Mouse (Mus musculus): ENCODE results near the gene Neu3.
"Not testable (repeated sequence)": the region's sequence is repeated elsewhere in the genome, so short reads cannot be mapped to it uniquely, and the experiment has no call there.

Neu3 gene

GRCm38 (mm10) chr7:99811661-99812060, 16.6 kb downstream of the Neu3 start:
- CTCF ChIA-PET: interaction anchor here in 3 of 4 experiments (0.6 to 2.2 kb wide), 6 partner anchors 11 to 311 kb away, joined by 3 to 7 read pairs (median 4); no protein-coding TSS in a partner anchor

GRCm38 (mm10) chr7:99810814-99811213, 17.4 kb downstream of the Neu3 start:
- ChIA-PET POLR2A (interaction anchor here in 3 of 4 experiments (0.6 to 1.6 kb wide), 6 partner anchors 10 to 321 kb away, joined by 3 to 4 read pairs (median 3); no protein-coding TSS in a partner anchor), CTCF (interaction anchor here in 3 of 4 experiments (0.6 to 1.3 kb wide), 3 partner anchors 10 to 219 kb away, joined by 3 read pairs; no protein-coding TSS in a partner anchor)

More at GRCm38 (mm10) chr7:99811661-99812060, 16.6 kb downstream of the Neu3 start:
- POLR2A ChIA-PET: interaction anchor here in 1 of 4 experiments (1.6 to 2.8 kb wide), 3 partner anchors 11 to 310 kb away, joined by 3 to 10 read pairs (median 3); partner anchors contain the start of genes Neu3 and Pold3

- POLR2A ChIA-PET, CTCF ChIA-PET: not testable (repeated sequence)
These were observed 21.2 kb downstream of the Neu3 start for GRCm38 (mm10) chr7:99807043-99807442.

- ChIA-PET CTCF (interaction anchor here in 1 of 4 experiments (0.6 kb wide), 1 partner anchor 337 kb away, joined by 4 read pairs; no protein-coding TSS in a partner anchor), POLR2A (no interaction called here)
These were observed 22.9 kb downstream of the Neu3 start for GRCm38 (mm10) chr7:99805340-99805739.

GRCm38 (mm10) chr7:99804033-99804432, 24.2 kb downstream of the Neu3 start:
- ChIA-PET CTCF (interaction anchor here in 3 of 4 experiments (0.5 to 1.5 kb wide), 3 partner anchors 9 to 575 kb away, joined by 3 to 7 read pairs (median 3); no protein-coding TSS in a partner anchor), POLR2A (interaction anchor here in 1 of 4 experiments (0.5 kb wide), 1 partner anchor 217 kb away, joined by 5 read pairs; no protein-coding TSS in a partner anchor)

- ChIA-PET POLR2A (interaction anchor here in 1 of 4 experiments (1.0 kb wide), 1 partner anchor 20 kb away, joined by 3 read pairs; no protein-coding TSS in a partner anchor), CTCF (interaction anchor here in 3 of 4 experiments (0.8 to 1.5 kb wide), 3 partner anchors 10 to 177 kb away, joined by 3 to 7 read pairs (median 3); no protein-coding TSS in a partner anchor)
These were observed 24.7 kb downstream of the Neu3 start for GRCm38 (mm10) chr7:99803535-99803934.

- POLR2A ChIA-PET: no interaction called here
- CTCF ChIA-PET: interaction anchor here in 2 of 4 experiments (0.5 to 0.9 kb wide), 2 partner anchors 93 to 726 kb away, joined by 3 to 4 read pairs; no protein-coding TSS in a partner anchor
These were observed 29.1 kb downstream of the Neu3 start for GRCm38 (mm10) chr7:99799118-99799517.

- ChIA-PET POLR2A (no interaction called here), CTCF (interaction anchor here in 3 of 4 experiments (0.9 to 2.1 kb wide), 4 partner anchors 79 to 298 kb away, joined by 3 to 6 read pairs (median 4); no protein-coding TSS in a partner anchor)
These were observed 30.1 kb downstream of the Neu3 start for GRCm38 (mm10) chr7:99797911-99798647.

GRCm38 (mm10) chr7:99797261-99797660, 31.0 kb downstream of the Neu3 start:
- ChIA-PET CTCF (interaction anchor here in 3 of 4 experiments (0.6 to 2.1 kb wide), 8 partner anchors 10 to 297 kb away, joined by 3 to 6 read pairs (median 4); no protein-coding TSS in a partner anchor), POLR2A (interaction anchor here in 1 of 4 experiments (0.8 kb wide), 1 partner anchor 9 kb away, joined by 4 read pairs; no protein-coding TSS in a partner anchor)

GRCm38 (mm10) chr7:99796471-99796870, 31.7 kb downstream of the Neu3 start:
- CTCF ChIA-PET: interaction anchor here in 3 of 4 experiments (0.6 to 2.1 kb wide), 7 partner anchors 9 to 297 kb away, joined by 3 to 6 read pairs (median 3); no protein-coding TSS in a partner anchor
- POLR2A ChIA-PET: interaction anchor here in 1 of 4 experiments (0.8 kb wide), 1 partner anchor 8 kb away, joined by 4 read pairs; no protein-coding TSS in a partner anchor

GRCm38 (mm10) chr7:99795192-99795981, 32.8 kb downstream of the Neu3 start:
- POLR2A ChIA-PET: no interaction called here
- CTCF ChIA-PET: interaction anchor here in 3 of 4 experiments (0.5 to 2.2 kb wide), 6 partner anchors 18 to 325 kb away, joined by 3 to 7 read pairs (median 3); no protein-coding TSS in a partner anchor

GRCm38 (mm10) chr7:99794096-99794495, 34.1 kb downstream of the Neu3 start:
- CTCF ChIA-PET: interaction anchor here in 1 of 4 experiments (2.2 kb wide), 1 partner anchor 19 kb away, joined by 7 read pairs; no protein-coding TSS in a partner anchor
- POLR2A ChIA-PET: interaction anchor here in 1 of 4 experiments (0.6 kb wide), 1 partner anchor 19 kb away, joined by 3 read pairs; no protein-coding TSS in a partner anchor

GRCm38 (mm10) chr7:99790816-99791215, 37.4 kb downstream of the Neu3 start:
- POLR2A ChIA-PET: no interaction called here
- CTCF ChIA-PET: interaction anchor here in 1 of 4 experiments (0.7 kb wide), 1 partner anchor 22 kb away, joined by 3 read pairs; no protein-coding TSS in a partner anchor

- CTCF ChIA-PET: interaction anchor here (0.5 to 1.8 kb wide), 10 partner anchors 129 to 874 kb away, joined by 3 to 7 read pairs (median 4); no protein-coding TSS in a partner anchor
These were observed 39.7 kb downstream of the Neu3 start for GRCm38 (mm10) chr7:99788563-99788962.

GRCm38 (mm10) chr7:99787935-99788334, 40.3 kb downstream of the Neu3 start:
- POLR2A ChIA-PET: interaction anchor here in 2 of 4 experiments (0.6 to 0.7 kb wide), 2 partner anchors 9 to 1631 kb away, joined by 4 read pairs; no protein-coding TSS in a partner anchor

More at GRCm38 (mm10) chr7:99788563-99788962, 39.7 kb downstream of the Neu3 start:
- POLR2A ChIA-PET: interaction anchor here in 2 of 4 experiments (0.6 to 0.7 kb wide), 3 partner anchors 8 to 1630 kb away, joined by 3 to 4 read pairs (median 4); no protein-coding TSS in a partner anchor

GRCm38 (mm10) chr7:99786774-99787173, 41.4 kb downstream of the Neu3 start:
- ChIA-PET CTCF (no interaction called here), POLR2A (no interaction called here)

More at GRCm38 (mm10) chr7:99787935-99788334, 40.3 kb downstream of the Neu3 start:
- CTCF ChIA-PET: interaction anchor here in 3 of 4 experiments (0.6 to 1.8 kb wide), 4 partner anchors 9 to 402 kb away, joined by 3 to 7 read pairs (median 6); no protein-coding TSS in a partner anchor

- CTCF ChIA-PET: no interaction called here
- POLR2A ChIA-PET: no interaction called here
These were observed 42.7 kb downstream of the Neu3 start for GRCm38 (mm10) chr7:99785553-99785952.

- ChIA-PET CTCF (no interaction called here), POLR2A (interaction anchor here in 2 of 4 experiments (0.6 to 1.5 kb wide), 2 partner anchors 11 to 89 kb away, joined by 3 to 8 read pairs; no protein-coding TSS in a partner anchor)
These were observed 44.8 kb downstream of the Neu3 start for GRCm38 (mm10) chr7:99783421-99783820.

All from embryonic stem cell, embryonic (primary cell).